Mouse (Mus musculus): ENCODE data around the gene Gng13. TPM values are rescaled to one million over a fixed set of nuclear protein-coding genes. Genes with fewer than 3 reads are reported as not detected.

Gng13 gene
- polyA plus RNA-seq (2017; shearing (Covaris generic)): not detected

DNA sequence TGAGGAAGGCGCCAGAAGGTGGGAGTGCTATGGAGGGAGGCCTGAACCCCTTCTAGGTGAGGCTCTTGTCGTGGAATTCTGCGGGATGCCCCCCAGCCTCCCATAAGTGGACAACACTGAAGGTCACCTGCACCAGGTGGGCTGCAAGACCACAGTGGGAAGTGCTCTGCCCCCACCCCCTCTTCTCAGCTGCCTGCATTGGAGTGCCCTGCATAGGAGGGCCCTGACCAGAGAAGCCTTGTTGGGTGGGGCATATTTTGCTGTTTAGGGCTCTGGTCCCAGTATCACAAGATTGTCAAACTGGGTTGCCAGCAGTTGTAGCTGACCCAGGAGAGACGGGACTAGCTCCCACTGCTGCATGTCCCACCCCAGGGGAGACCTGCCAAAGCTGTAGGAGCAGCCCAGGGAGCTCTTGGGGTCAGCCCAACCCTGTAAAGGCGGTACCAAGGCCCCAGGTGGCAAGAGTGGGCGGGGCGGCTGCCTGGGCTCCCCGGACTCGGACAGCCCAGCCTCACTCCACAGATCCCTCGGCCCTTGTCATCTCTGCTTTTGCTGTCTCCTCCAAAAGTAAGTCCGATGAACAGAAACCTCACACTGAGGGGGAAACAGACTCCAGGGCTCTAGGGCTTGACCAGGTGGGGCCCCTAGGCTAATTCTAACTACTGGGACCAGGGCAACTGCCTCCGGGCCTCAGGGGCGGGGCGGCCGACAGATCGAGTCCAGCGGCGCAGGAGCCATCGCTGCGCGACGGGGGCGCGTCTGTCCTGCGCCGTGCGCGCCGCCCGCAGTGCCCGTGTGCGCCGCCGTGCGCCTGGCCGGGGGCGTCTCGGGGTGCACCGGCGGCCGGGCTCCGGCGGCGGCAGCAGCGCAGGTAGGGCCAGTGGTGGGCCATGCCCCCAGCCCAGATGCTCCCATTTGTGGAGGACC is at the start of gene Gng13:
Gng13 (plus strand) TSS at position 461 of the 927 bp plus-strand sequence.

DNA sequence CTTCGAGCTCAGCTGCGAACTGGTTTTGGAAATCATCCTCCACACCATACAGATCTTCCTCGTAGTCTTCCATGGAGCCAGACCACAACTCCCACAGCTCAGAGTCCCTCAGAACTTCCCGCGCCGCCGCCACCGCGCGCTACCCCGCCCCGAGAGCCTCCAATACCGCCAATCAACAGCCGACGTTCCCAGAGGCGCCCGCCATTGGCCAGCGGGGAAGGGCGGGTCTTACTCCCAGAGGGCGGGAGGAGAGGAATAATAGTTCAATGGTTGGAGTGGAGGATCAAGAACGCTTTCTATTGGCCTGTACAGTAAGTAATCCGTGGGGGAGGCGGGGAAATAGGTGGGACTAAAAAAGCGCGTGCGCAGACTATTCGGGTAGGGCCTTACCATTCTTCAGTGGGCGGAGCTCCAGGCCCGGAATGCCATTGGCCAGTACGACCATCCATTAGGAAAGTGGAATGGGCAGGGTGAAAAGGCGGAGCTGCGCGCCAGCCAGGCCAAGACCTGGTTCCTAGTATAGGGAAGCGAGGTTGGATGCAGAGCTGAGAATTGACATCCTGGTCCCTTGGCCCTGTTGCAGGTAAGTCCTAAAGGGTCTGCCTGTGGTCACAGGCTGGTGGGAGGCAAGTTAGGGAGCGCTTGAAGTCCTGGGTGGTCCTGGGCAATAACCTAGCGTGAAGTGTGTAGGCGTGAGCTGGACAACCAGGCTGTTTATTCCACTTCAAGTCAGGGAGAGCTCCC is 10.5 kb downstream of the Gng13 start, which contains the start of the genes Chtf18 and Rpusd1:
Chtf18 (minus strand) TSS at position 155 of the 744 bp plus-strand sequence.
Rpusd1 (plus strand) TSS at position 406 of the 744 bp plus-strand sequence.

DNA sequence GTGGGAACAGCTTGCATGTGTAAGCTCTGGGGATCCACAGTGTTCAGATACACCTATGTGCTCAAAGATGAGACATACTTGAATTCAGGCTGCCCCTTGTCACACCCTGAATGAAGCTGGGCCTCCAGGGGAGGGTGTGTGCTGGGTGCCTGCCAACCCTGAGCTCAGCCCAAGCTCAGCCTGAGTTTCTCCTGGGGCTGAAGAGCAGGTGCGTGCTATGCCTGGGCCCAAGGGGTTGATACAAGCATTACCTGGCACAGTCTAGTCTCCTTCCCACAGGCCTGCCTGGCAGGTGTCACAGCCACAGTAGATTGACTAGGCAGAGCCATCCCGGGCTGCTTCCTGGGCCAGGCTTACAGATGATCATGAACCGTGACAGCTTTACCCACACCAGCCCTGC is 18.8 kb downstream of the Gng13 start, which contains the start of gene Mslnl:
Mslnl (plus strand) TSS at position 298 of the 400 bp plus-strand sequence.

DNA sequence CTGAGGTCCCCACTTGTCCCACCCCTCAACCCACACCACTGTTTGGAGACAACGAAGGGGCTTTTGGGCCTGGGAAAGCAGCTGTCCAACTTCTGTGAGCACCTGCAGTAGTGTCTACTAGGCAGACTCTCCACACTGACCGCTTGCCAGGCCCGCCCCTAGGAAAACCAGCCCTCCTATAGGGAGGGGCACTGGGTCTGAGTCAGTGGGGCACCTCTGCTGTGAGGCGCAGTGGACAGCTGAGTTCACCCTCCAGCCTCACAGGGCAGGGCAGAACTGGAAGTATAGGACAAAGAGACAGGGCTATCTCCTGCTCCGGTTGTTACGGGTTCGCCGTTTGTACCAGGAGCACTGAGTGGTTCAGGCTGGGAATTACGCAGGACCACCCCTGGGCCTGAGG is 37.3 kb downstream of the Gng13 start, which contains the start of gene Msln:
Msln (minus strand) TSS at position 138 of the 400 bp plus-strand sequence.

Other genes with a start within 250 kb of the Gng13 start
- gene Sstr5, start 219.9 kb upstream of the Gng13 start, polyA plus RNA-seq (2017; shearing (Covaris generic)): not detected
- not detected for gene Sox8, start 146.5 kb upstream of the Gng13 start, polyA plus RNA-seq (2017; shearing (Covaris generic))
- gene Lmf1, start 138.1 kb upstream of the Gng13 start, polyA plus RNA-seq (2017; shearing (Covaris generic)): 15.7 TPM
- 5.7 TPM for gene Chtf18, start 10.2 kb downstream of the Gng13 start, polyA plus RNA-seq (2017; shearing (Covaris generic))
- gene Rpusd1, start 10.5 kb downstream of the Gng13 start, polyA plus RNA-seq (2017; shearing (Covaris generic)): 4.0 TPM
- not detected for gene Mslnl, start 18.9 kb downstream of the Gng13 start, polyA plus RNA-seq (2017; shearing (Covaris generic))
- gene Msln, start 37.2 kb downstream of the Gng13 start, polyA plus RNA-seq (2017; shearing (Covaris generic)): 0.67 TPM
- gene Narfl, start 56.6 kb downstream of the Gng13 start, polyA plus RNA-seq (2017; shearing (Covaris generic)): 20.4 TPM
- 26.4 TPM for gene Haghl, start 68.5 kb downstream of the Gng13 start, polyA plus RNA-seq (2017; shearing (Covaris generic))
- gene Ccdc78, start 69.4 kb downstream of the Gng13 start, polyA plus RNA-seq (2017; shearing (Covaris generic)): 0.69 TPM
- 121 TPM for gene Fam173a, start 75.7 kb downstream of the Gng13 start, polyA plus RNA-seq (2017; shearing (Covaris generic))
- not detected for gene AC134908.4, start 78.5 kb downstream of the Gng13 start, polyA plus RNA-seq (2017; shearing (Covaris generic))
- gene Metrn, start 80.0 kb downstream of the Gng13 start, polyA plus RNA-seq (2017; shearing (Covaris generic)): 26.0 TPM
- gene Fbxl16, start 91.9 kb downstream of the Gng13 start, polyA plus RNA-seq (2017; shearing (Covaris generic)): 0.18 TPM
- gene Wdr24, start 106.5 kb downstream of the Gng13 start, polyA plus RNA-seq (2017; shearing (Covaris generic)): 24.5 TPM
- 18.4 TPM for gene Jmjd8, start 111.7 kb downstream of the Gng13 start, polyA plus RNA-seq (2017; shearing (Covaris generic))
- gene Stub1, start 116.2 kb downstream of the Gng13 start, polyA plus RNA-seq (2017; shearing (Covaris generic)): 132 TPM
- gene Rhbdl1, start 120.1 kb downstream of the Gng13 start, polyA plus RNA-seq (2017; shearing (Covaris generic)): 0.55 TPM
- gene Gm20683, start 124.6 kb downstream of the Gng13 start, polyA plus RNA-seq (2017; shearing (Covaris generic)): 0.46 TPM
- gene Rhot2, start 127.7 kb downstream of the Gng13 start, polyA plus RNA-seq (2017; shearing (Covaris generic)): 18.4 TPM
- 11.1 TPM for gene Wdr90, start 144.3 kb downstream of the Gng13 start, polyA plus RNA-seq (2017; shearing (Covaris generic))
- 4.1 TPM for gene Mcrip2, start 151.6 kb downstream of the Gng13 start, polyA plus RNA-seq (2017; shearing (Covaris generic))
- gene Mettl26, start 157.9 kb downstream of the Gng13 start, polyA plus RNA-seq (2017; shearing (Covaris generic)): 41.4 TPM
- 0.49 TPM for gene Wfikkn1, start 163.7 kb downstream of the Gng13 start, polyA plus RNA-seq (2017; shearing (Covaris generic))
- 15.3 TPM for gene Rab40c, start 202.6 kb downstream of the Gng13 start, polyA plus RNA-seq (2017; shearing (Covaris generic))
- 44.1 TPM for gene Pigq, start 227.8 kb downstream of the Gng13 start, polyA plus RNA-seq (2017; shearing (Covaris generic))
- not detected for gene Nhlrc4, start 227.8 kb downstream of the Gng13 start, polyA plus RNA-seq (2017; shearing (Covaris generic))
- gene A930017K11Rik, start 235.4 kb downstream of the Gng13 start, polyA plus RNA-seq (2017; shearing (Covaris generic)): not detected